Mouse (Mus musculus) G1E-ER4 (cell line): Measurements from ENCODE around the gene Wdtc1. TPM values are rescaled to one million over a fixed set of nuclear protein-coding genes. Genes with fewer than 3 reads are reported as not detected.
A peak's percentile ranks its signal among the peaks of the same experiment; 100 is the strongest.

ENCODE experiments used
- GATA1 ChIP-seq: IDR thresholded peaks from one replicate; pipeline ENCODE4 v1.8.0; 2012; ENCODE audit warnings: low read length, inconsistent platforms
- polyA plus RNA-seq: library from polyadenylated mRNA; stranded (reverse); fragments of >175 nt; gene quantifications from 2 replicates; pipeline ENCODE4 v1.2.3, GENCODE M21; 2012

Gene Wdtc1
- polyA plus RNA-seq, 1 experiment = 63.0 TPM

DNA sequence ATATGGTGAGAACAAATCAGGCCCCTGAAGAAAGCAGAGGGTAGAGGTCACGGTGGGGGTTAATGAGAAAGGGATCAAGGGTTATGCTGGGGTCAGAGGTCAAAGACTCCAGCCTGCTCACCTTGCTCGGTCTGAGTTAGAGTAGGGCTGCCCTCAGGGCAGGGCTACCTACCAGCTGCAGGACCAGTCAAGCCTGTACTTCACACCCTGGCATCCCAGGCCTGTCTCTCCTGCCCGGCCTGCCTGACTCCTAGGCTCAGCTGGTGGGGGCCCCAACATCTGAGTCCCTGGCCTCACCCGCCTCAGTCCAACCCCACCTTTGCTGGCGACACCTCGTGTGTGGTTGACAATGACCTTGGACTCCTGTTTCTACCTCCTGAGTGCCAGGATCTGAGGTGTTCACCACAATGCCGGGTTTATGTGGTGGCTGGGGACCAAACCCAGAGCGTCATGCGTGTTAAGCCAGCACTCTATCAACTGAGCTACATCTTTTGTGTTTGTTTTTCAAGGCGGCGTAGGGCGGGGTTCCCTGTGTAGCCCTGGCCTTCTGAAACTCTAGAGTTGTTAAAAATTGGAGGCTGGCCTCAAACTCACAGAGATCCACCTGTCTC lies 95.4 kb downstream of the Wdtc1 start:
- TF ChIP-seq GATA1 = no peak

DNA sequence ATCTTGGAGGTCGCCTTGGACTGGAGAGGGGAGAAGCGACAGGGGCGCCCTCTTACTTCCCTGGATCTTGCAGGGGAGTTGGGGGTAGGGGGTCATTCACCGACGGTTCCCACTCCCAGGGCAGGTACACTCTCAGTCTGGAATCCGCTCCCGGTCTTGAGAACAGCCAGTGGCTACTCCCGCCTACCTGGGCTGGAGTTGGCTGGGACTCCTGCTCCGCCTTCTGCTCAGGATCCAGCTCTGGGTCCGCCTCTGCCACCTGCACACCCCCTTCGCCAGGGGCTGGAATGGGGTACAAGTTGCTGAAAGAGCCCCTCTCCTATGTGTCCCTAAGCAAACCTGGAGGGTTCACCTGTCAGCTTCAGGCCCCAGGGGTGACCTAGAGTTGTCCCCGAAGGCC lies 96.1 kb downstream of the Wdtc1 start:
- no peak for TF ChIP-seq GATA1

DNA sequence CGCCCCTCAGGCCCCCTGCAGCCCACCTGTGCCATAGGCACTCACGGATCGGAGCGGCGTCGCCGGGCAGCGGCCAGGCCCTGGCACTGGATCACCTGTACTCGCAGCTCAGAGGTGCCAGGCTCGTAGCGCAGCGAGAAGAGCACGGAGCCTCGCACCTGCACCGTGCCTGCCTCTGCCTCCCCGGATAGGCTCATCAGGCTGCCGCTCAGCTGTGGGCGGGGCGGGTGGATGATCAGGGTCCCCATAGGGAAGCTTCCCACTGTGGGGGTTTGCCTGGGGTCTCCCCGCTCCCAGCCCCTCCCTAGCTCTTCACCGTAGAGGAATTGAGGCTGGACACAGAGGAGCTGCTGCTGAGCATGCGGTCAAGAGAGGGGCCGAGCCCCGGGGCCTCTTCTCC lies 96.5 kb downstream of the Wdtc1 start:
- TF ChIP-seq GATA1 = no peak

DNA sequence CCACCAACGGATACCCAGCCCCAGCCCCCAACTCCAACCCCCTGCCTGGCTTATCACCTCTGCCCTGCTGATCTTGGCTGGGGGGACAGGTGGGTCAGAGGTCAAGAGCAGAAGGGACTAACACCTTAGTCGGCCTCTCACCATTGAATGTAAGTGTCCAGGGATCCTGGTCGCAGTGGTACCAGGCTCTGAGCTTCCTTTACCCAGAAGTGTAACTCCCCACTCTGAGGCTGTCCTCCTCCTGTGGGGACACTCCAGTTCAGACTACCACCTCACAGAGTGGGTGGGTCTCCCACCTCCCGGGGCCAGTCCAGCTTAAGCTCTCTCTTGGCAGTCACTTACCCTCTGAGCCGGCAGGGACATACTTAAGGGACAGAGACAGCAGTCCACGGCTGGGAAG lies 97.9 kb downstream of the Wdtc1 start:
- TF ChIP-seq GATA1 = no peak

DNA sequence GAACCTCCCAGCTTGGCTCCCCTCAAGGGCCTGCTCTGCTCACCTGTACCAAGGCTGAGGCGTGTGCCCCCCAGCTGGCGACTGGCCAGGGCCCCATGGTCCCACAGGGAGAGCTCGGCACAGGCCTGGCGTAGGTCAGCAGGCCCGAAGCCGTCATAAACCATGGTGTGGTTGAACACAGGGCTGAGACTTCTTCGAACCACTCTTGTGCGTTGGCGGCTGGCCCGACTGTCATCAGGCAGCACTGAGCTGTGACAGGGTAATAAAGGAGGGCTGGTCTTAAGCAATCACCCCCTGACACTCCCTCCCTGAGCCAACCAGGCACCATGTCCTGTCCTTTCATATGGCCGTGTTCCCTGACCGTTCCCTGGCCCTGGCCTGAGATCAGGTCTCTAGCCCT lies 99.9 kb downstream of the Wdtc1 start:
- TF ChIP-seq GATA1 = no peak

DNA sequence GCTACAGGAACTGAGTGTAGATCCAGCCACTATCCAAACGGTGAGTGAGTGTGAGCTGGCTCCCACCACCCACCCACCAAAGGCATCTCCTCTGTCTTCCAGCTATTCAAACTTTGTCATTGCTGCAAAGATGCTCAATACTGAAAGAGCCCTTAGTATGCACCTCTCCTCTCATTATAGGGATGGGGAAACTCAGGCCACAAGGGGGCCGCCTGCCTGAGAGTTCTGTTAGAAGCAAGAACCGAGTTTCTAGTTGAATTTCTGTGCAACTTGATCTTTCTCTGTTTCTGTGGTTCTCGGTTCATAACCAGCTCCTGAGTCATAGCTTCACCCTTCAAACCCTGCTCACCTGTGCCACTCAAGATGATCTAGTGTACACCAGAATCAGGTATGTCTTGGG lies 101.2 kb downstream of the Wdtc1 start:
- TF ChIP-seq GATA1 = no peak

DNA sequence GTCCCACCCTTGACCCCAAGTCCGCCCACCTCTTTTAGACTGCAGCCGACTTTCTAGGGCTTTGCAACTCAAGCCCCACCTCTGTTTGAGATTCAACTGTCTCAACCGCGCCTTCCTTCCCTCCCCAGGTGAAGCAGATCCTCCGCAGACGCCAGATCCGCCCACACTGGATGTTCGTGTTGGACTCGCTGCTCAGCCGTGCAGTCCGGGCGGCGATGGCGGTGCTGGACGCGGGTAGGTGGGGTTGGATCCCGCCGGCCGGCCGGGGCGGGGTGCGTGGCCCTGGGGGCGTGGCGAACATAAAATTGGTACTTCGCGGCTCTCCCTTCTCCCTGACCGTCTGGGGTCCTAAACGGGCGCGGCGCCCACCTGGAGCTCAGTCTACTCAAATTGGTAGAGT lies 102.1 kb downstream of the Wdtc1 start:
- TF ChIP-seq GATA1 = no peak

DNA sequence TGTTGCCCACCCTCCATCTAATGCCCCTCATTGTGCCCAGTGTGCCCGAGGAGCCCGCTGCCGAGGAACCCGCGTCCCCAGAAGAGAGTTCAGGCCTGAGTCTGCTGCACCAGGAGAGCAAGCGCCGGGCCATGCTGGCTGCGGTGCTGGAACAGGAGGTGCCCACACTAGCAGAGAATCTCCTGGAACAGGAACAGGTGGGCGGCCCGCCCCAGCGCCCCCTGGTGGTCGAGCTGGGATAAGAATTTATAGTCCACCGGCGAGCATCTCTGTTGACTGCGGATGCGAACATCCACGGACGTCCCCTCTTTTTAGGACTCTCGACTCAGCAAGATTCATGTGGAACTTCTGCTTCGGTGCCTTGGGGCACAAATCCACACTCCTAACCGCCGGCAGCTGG lies 102.7 kb downstream of the Wdtc1 start:
- TF ChIP-seq GATA1 = no peak

DNA sequence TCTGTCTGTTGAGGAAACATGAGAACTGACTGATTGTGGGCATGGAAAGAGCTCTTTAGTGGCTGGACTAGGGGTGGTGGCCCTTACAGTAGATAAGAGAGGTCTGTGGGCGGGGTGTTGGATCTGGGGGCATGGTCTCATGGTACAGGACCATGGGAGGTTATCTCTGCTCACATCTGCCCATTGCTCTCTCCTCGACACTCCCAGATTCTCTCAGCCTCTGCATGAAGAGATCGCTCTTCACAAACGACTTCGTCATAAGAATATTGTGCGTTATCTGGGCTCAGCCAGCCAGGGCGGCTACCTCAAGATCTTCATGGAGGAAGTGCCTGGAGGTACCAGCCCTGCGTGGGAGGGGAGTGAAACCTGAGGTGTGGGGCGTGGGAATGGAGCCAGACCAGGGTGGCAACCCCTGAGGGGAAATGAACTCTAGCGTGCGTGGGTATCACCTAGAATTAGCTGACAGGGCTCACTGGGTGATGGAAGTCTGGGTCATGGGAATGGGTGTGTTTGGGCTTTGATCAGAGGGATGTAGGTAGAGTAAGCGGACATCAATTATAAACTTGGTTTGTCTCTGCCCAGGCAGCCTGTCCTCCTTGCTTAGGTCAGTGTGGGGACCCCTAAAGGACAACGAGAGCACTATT lies 105.4 kb downstream of the Wdtc1 start:
- peak; percentile 95 for TF ChIP-seq GATA1

DNA sequence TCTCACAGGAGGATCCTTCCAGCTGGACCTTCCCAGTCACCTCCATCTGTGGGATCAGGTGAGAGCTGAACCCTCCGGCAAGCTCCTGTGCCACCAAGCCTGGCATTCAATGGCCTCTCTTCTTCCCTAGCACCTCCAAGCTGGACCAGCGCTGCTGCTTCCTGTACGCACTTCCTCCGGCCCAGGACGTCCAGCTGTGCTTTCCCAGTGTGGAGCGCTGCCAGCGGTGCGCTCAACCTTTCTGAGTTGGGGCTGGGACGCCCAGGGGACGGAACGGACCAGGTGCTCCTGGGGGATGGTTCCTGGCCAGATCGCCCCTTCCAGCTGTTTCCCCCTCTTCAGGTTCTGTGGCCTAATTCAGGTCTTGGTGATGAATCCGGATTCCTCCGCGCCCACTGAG lies 106.2 kb downstream of the Wdtc1 start:
- TF ChIP-seq GATA1 = no peak

DNA sequence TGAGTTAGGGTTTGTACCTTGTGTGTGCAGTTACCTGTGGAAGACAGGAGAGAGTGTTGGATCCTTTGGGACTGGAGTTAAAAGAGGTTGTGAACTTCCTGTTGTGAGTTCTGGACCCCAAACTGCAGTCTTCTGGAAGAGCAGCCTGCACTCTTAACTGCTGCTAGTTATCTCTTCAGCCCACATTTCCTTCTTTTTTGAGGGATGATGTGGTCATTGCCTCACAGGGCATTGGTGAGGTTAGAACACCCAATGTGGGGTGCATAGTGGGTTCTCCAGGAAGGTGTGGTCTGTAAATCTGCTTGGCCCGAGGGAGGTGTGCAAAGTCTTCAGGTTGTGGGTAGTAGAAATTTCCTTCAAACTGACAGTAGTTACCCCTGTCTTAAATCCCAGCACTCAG lies 109.0 kb downstream of the Wdtc1 start:
- no peak for TF ChIP-seq GATA1

DNA sequence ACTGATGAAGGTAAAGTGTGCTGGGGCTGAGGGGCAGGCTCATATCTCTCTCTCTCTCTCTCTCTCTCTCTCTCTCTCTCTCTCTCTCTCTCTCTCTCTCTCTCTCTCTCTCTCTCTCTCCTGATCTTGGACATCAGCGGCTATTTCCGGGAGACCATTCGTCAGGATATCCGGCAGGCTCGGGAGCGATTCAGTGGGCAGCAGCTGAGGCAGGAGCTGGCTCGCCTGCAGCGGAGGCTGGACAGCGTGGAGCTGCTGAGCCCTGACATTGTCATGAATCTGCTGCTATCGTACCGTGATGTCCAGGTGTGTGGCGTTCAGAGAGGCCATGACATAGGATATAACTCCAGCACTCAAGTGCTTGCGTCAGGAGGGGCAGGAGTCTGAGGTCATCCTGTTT lies 109.7 kb downstream of the Wdtc1 start:
- no peak for TF ChIP-seq GATA1

DNA sequence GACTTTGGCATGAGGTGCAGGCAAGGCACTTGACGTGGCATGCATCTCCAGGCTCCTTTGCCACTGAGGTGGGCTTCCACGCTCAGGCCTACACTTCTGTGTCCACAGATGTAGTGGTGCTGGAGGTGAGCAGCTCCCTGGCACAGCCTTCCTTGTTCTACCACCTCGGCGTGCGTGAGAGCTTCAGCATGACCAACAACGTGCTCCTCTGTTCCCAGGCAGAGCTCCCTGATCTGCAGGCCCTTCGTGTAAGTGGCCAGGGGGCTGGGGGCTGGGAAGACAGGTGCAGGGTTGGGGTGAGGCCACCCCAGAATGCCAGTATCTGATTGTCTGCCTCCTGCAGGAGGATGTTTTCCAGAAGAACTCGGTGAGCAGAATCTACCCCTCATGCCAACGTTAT lies 110.6 kb downstream of the Wdtc1 start:
- no peak for TF ChIP-seq GATA1

Other genes starting within 250 kb of the Wdtc1 start
- gene Wasf2, start 223.0 kb downstream of the Wdtc1 start, polyA plus RNA-seq = 50.3 and 57.3 TPM in 2 replicates
- gene Cd164l2, start 141.3 kb downstream of the Wdtc1 start, polyA plus RNA-seq = not detected in 2 replicates
- 0.03 TPM in 2 replicates for gene Gpr3, start 140.9 kb downstream of the Wdtc1 start, polyA plus RNA-seq
- gene Map3k6, start 112.7 kb downstream of the Wdtc1 start, polyA plus RNA-seq = 51.8 and 51.9 TPM in 2 replicates
- 0.10 and 0.26 TPM in 2 replicates for gene Sytl1, start 90.4 kb downstream of the Wdtc1 start, polyA plus RNA-seq
- 27.0 and 38.3 TPM in 2 replicates for gene Tmem222, start 75.7 kb downstream of the Wdtc1 start, polyA plus RNA-seq
- gene Slc9a1, start 16.2 kb upstream of the Wdtc1 start, polyA plus RNA-seq = 56.6 and 70.6 TPM in 2 replicates
- 0.03 TPM in 1 of 2 replicates, not detected in the other for gene Tent5b, start 126.7 kb upstream of the Wdtc1 start, polyA plus RNA-seq
- not detected in 2 replicates for gene Trnp1, start 145.1 kb upstream of the Wdtc1 start, polyA plus RNA-seq
- not detected in 2 replicates for gene Kdf1, start 165.5 kb upstream of the Wdtc1 start, polyA plus RNA-seq
- 653 and 930 TPM in 2 replicates for gene Nudc, start 192.5 kb upstream of the Wdtc1 start, polyA plus RNA-seq
- gene Nr0b2, start 199.9 kb upstream of the Wdtc1 start, polyA plus RNA-seq = not detected in 2 replicates
- 12.4 and 13.5 TPM in 2 replicates for gene Gpatch3, start 221.3 kb upstream of the Wdtc1 start, polyA plus RNA-seq
- gene Gpn2, start 230.9 kb upstream of the Wdtc1 start, polyA plus RNA-seq = 57.7 and 66.6 TPM in 2 replicates
- gene Sfn, start 248.7 kb upstream of the Wdtc1 start, polyA plus RNA-seq = 2.4 and 2.5 TPM in 2 replicates